Mouse (Mus musculus) brain, adult 2 months (tissue): ENCODE results near the gene Mtr.

ENCODE experiments used
- DNase-seq: peaks from one replicate; pipeline ENCODE4 v3.0.0; 2011; ENCODE audit warnings: low read depth, low spot score

Gene Mtr

GRCm38 (mm10) chr13:12243991-12244390 lies 13.9 kb downstream of the Mtr start:
- DNase-seq = peak; percentile 67

- no peak for DNase-seq
These were observed 25.8 kb downstream of the Mtr start for GRCm38 (mm10) chr13:12232141-12232540.

- DNase-seq = no peak
These were observed 29.7 kb downstream of the Mtr start for GRCm38 (mm10) chr13:12228248-12228647.

- DNase-seq = no peak
These were observed 30.3 kb downstream of the Mtr start for GRCm38 (mm10) chr13:12227606-12228005.

GRCm38 (mm10) chr13:12218603-12219002 lies 39.3 kb downstream of the Mtr start:
- no peak for DNase-seq

- DNase-seq = no peak
These were observed 43.0 kb downstream of the Mtr start for GRCm38 (mm10) chr13:12214922-12215321.

GRCm38 (mm10) chr13:12211058-12211457 lies 46.9 kb downstream of the Mtr start:
- DNase-seq = no peak

GRCm38 (mm10) chr13:12210023-12210762 lies 47.7 kb downstream of the Mtr start:
- peak; percentile 82 for DNase-seq

- peak; percentile 42 for DNase-seq
These were observed 57.5 kb downstream of the Mtr start for GRCm38 (mm10) chr13:12200372-12200771.

GRCm38 (mm10) chr13:12198486-12198885 lies 59.4 kb downstream of the Mtr start:
- peak; percentile 59 for DNase-seq

- peak; percentile 68 for DNase-seq
These were observed 61.1 kb downstream of the Mtr start for GRCm38 (mm10) chr13:12196861-12197260.

GRCm38 (mm10) chr13:12196012-12196411 lies 61.9 kb downstream of the Mtr start:
- peak; percentile 95 for DNase-seq

- DNase-seq = peak; percentile 86
These were observed 62.8 kb downstream of the Mtr start for GRCm38 (mm10) chr13:12194942-12195662.

- DNase-seq = peak; percentile 41
These were observed 68.7 kb downstream of the Mtr start for GRCm38 (mm10) chr13:12189219-12189618.

- DNase-seq = no peak
These were observed 69.1 kb downstream of the Mtr start for GRCm38 (mm10) chr13:12188804-12189203.

- peak; percentile 73 for DNase-seq
These were observed 78.4 kb downstream of the Mtr start for GRCm38 (mm10) chr13:12179481-12179880.

- no peak for DNase-seq
These were observed 81.2 kb downstream of the Mtr start for GRCm38 (mm10) chr13:12176761-12177160.

- no peak for DNase-seq
These were observed 81.8 kb downstream of the Mtr start for GRCm38 (mm10) chr13:12175988-12176736.

GRCm38 (mm10) chr13:12167276-12167675 lies 90.6 kb downstream of the Mtr start:
- no peak for DNase-seq

- peak; percentile 92 for DNase-seq
These were observed 91.5 kb downstream of the Mtr start for GRCm38 (mm10) chr13:12166386-12166785.

- peak; percentile 46 for DNase-seq
These were observed 92.4 kb downstream of the Mtr start for GRCm38 (mm10) chr13:12165461-12166058.

GRCm38 (mm10) chr13:12162457-12162856 lies 95.5 kb downstream of the Mtr start:
- DNase-seq = no peak
